Mouse (Mus musculus): ENCODE measurements at regions not wholly inside any gene's neighbourhood (a gene's known extent, or its start where the extent isn't known, plus 50 kb on each side); places are given as distances from the start of the nearest gene placed in this dataset.

DNA sequence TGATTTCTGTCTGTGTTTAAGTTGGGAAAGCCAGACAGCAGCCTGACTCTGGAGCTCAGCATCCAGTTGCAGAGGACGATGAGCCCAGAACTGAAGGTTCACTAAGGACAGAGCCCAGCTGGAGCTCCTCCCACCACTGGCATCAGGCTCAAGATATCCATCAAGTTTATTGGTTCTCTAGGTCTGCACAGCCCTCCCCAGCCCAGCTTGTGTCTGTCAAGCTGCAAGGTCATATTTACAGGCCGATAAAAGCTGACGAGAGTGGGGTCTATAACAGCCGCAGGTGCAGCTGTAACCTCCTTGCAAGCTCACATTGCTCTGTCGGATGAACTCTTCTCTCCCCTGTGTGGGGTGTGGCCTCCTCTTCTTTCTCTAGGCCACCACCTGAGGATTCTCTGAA lies 184.3 kb downstream of the Ajap1 start:
- no peaks in the 10 kb centered on the region for H3K4me1 ChIP-seq (ENCODE audit: control insufficient read depth, insufficient read depth, low read length)
- no peaks in the 10 kb centered on the region for H3K27me3 ChIP-seq (replicated peaks; ENCODE audit: control insufficient read depth, insufficient read depth, low read length)
- H3K9ac ChIP-seq (ENCODE audit: low read depth, low read length), result no peak overlapping the region
- no peak overlapping the region for H3K4me2 ChIP-seq (ENCODE audit: low read depth, low read length)
- 77% methylated on average over 5 of the region's 5 CpGs for WGBS
- H3K27ac ChIP-seq (replicated peaks; ENCODE audit: low read depth, low read length), result no peak overlapping the region
- no peaks in the 10 kb centered on the region for H3K36me3 ChIP-seq (ENCODE audit: control insufficient read depth, insufficient read depth, low read length)
- ATAC-seq (ENCODE audit: low read depth) (no peak), DNase-seq (ENCODE audit: low spot score) (no peak)
- H3K4me3 ChIP-seq (ENCODE audit: low read depth, low read length), result no peak overlapping the region
- H3K9me3 ChIP-seq (ENCODE audit: control insufficient read depth, low read length), result no peaks in the 10 kb centered on the region

DNA sequence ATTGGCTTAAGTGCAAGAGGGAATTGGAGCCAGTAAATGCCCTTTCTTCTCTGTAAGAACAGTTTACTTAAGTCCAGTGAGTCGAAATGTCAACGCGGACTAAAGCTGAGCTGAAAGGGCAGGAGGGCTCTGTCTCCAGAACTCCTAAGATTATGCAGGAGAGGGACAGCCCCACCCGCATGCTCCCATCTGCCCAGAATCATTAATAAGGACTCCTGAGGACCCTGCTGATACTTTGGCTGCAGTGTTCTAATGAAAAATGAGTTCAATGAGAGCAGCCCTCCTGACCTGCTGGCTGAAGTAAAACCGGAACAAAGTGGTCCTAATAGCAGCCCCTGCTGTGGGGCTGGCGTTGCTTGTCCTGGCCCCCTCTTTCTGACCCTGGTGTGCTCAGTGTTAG lies 187.8 kb downstream of the Ajap1 start:
- WGBS, result 50% methylated on average over 6 of the region's 6 CpGs
- no peak for DNase-seq (ENCODE audit: low spot score)
- Histone ChIP-seq H3K4me1 (ENCODE audit: control insufficient read depth, insufficient read depth, low read length) (no peaks in the 10 kb centered on the region), H3K4me3 (ENCODE audit: low read depth, low read length) (no peak overlapping the region), H3K36me3 (ENCODE audit: control insufficient read depth, insufficient read depth, low read length) (no peaks in the 10 kb centered on the region), H3K4me2 (ENCODE audit: low read depth, low read length) (no peak overlapping the region), H3K27me3 (replicated peaks; ENCODE audit: control insufficient read depth, insufficient read depth, low read length) (no peaks in the 10 kb centered on the region), H3K9me3 (ENCODE audit: control insufficient read depth, low read length) (no peaks in the 10 kb centered on the region), H3K27ac (replicated peaks; ENCODE audit: low read depth, low read length) (no peak overlapping the region), H3K9ac (ENCODE audit: low read depth, low read length) (no peak overlapping the region)
- ATAC-seq (ENCODE audit: low read depth), result no peak

GRCm38 (mm10) chr4:153293137-153293536 lies 189.5 kb downstream of the Ajap1 start:
- DNase-seq (ENCODE audit: low spot score) (no peak), ATAC-seq (ENCODE audit: low read depth) (no peak)
- Histone ChIP-seq H3K4me3 (ENCODE audit: low read depth, low read length) (no peak overlapping the region), H3K9ac (ENCODE audit: low read depth, low read length) (no peak overlapping the region), H3K4me2 (ENCODE audit: low read depth, low read length) (no peak overlapping the region), H3K4me1 (ENCODE audit: control insufficient read depth, insufficient read depth, low read length) (no peaks in the 10 kb centered on the region), H3K9me3 (ENCODE audit: control insufficient read depth, low read length) (no peaks in the 10 kb centered on the region), H3K36me3 (ENCODE audit: control insufficient read depth, insufficient read depth, low read length) (no peaks in the 10 kb centered on the region), H3K27me3 (replicated peaks; ENCODE audit: control insufficient read depth, insufficient read depth, low read length) (no peaks in the 10 kb centered on the region), H3K27ac (replicated peaks; ENCODE audit: low read depth, low read length) (no peak overlapping the region)
- 57% methylated on average over 3 of the region's 3 CpGs for WGBS

- Histone ChIP-seq H3K9me3 (ENCODE audit: control insufficient read depth, low read length) (0 out of 2 replicates have a peak, but pooled peaks cover 3% of the 10 kb centered on the region), H3K9ac (ENCODE audit: low read depth, low read length) (no peak overlapping the region), H3K27me3 (replicated peaks; ENCODE audit: control insufficient read depth, insufficient read depth, low read length) (no peaks in the 10 kb centered on the region), H3K4me2 (ENCODE audit: low read depth, low read length) (no peak overlapping the region), H3K27ac (replicated peaks; ENCODE audit: low read depth, low read length) (no peak overlapping the region), H3K36me3 (ENCODE audit: control insufficient read depth, insufficient read depth, low read length) (no peaks in the 10 kb centered on the region), H3K4me1 (ENCODE audit: control insufficient read depth, insufficient read depth, low read length) (no peaks in the 10 kb centered on the region), H3K4me3 (ENCODE audit: low read depth, low read length) (no peak overlapping the region)
- 32% methylated on average over 8 of the region's 8 CpGs for WGBS
- DNase-seq (ENCODE audit: low spot score) (no peak), ATAC-seq (ENCODE audit: low read depth) (no peak)
Observed at GRCm38 (mm10) chr4:153288362-153288761, 194.2 kb downstream of the Ajap1 start.

- no peaks in the 10 kb centered on the region for H3K27me3 ChIP-seq (replicated peaks; ENCODE audit: control insufficient read depth, insufficient read depth, low read length)
- 0 out of 2 replicates have a peak, but pooled peaks cover 6% of the 10 kb centered on the region for H3K9me3 ChIP-seq (ENCODE audit: control insufficient read depth, low read length)
- H3K36me3 ChIP-seq (ENCODE audit: control insufficient read depth, insufficient read depth, low read length), result no peaks in the 10 kb centered on the region
- H3K9ac ChIP-seq (ENCODE audit: low read depth, low read length), result no peak overlapping the region
- H3K4me2 ChIP-seq (ENCODE audit: low read depth, low read length), result no peak overlapping the region
- no peak overlapping the region for H3K27ac ChIP-seq (replicated peaks; ENCODE audit: low read depth, low read length)
- H3K4me3 ChIP-seq (ENCODE audit: low read depth, low read length), result no peak overlapping the region
- ATAC-seq (ENCODE audit: low read depth), result no peak
- no peak for DNase-seq (ENCODE audit: low spot score)
- no peaks in the 10 kb centered on the region for H3K4me1 ChIP-seq (ENCODE audit: control insufficient read depth, insufficient read depth, low read length)
- 86% methylated on average over 5 of the region's 5 CpGs for WGBS
Observed at GRCm38 (mm10) chr4:153284209-153284608, 198.4 kb downstream of the Ajap1 start.

DNA sequence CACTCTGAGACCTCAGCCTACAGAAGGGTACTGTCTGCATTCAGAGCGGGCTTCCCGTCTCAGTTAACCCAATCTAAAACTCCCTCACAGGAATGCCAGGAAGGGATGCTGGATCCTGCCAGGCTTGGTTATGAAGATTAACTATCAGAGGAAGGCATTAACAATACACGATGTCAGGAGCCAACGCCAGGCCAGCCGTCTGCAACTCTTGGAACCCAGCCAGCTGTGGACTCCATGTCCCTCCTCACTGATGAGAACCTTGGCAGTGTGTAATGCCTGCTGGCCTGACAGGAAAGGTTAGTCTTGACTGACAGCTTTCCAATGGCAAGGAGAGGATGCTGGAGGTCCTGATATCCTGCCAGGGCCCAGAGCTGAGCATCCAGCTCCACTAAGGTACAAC lies 206.0 kb downstream of the Ajap1 start:
- peak; percentile 19 for DNase-seq (ENCODE audit: low spot score)
- Histone ChIP-seq H3K4me3 (ENCODE audit: low read depth, low read length) (no peak overlapping the region), H3K36me3 (ENCODE audit: control insufficient read depth, insufficient read depth, low read length) (no peaks in the 10 kb centered on the region), H3K9ac (ENCODE audit: low read depth, low read length) (no peak overlapping the region), H3K27ac (replicated peaks; ENCODE audit: low read depth, low read length) (no peak overlapping the region), H3K9me3 (ENCODE audit: control insufficient read depth, low read length) (no peaks in the 10 kb centered on the region), H3K4me2 (ENCODE audit: low read depth, low read length) (no peak overlapping the region), H3K27me3 (replicated peaks; ENCODE audit: control insufficient read depth, insufficient read depth, low read length) (no peaks in the 10 kb centered on the region), H3K4me1 (ENCODE audit: control insufficient read depth, insufficient read depth, low read length) (no peaks in the 10 kb centered on the region)
- 60% methylated on average over 5 of the region's 5 CpGs for WGBS
- ATAC-seq (ENCODE audit: low read depth), result no peak

DNA sequence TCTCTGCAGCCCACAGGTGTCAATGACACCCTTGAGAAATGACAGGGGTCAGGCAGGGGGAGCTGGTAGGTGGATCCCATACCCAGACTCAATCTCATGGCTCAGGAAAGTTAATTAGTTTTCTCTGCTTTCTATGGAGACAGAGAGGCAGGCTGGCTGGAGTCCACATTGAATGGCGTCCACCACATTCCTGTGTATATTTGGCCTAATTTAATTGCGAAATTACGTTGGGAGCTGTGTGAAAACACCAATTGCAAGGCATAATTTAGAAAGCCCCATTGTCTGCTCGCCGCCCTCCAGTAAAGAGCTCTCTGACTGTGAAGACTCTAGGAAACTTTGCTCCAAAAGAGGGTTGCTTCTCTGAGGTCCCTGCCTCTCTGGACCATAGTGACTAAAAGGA lies 211.2 kb downstream of the Ajap1 start:
- no peak overlapping the region for H3K4me3 ChIP-seq (ENCODE audit: low read depth, low read length)
- no peaks in the 10 kb centered on the region for H3K4me1 ChIP-seq (ENCODE audit: control insufficient read depth, insufficient read depth, low read length)
- 52% methylated on average over 5 of the region's 5 CpGs for WGBS
- no peak overlapping the region for H3K4me2 ChIP-seq (ENCODE audit: low read depth, low read length)
- H3K27ac ChIP-seq (replicated peaks; ENCODE audit: low read depth, low read length), result no peak overlapping the region
- DNase-seq (ENCODE audit: low spot score) (no peak), ATAC-seq (ENCODE audit: low read depth) (no peak)
- no peaks in the 10 kb centered on the region for H3K36me3 ChIP-seq (ENCODE audit: control insufficient read depth, insufficient read depth, low read length)
- no peaks in the 10 kb centered on the region for H3K27me3 ChIP-seq (replicated peaks; ENCODE audit: control insufficient read depth, insufficient read depth, low read length)
- no peak overlapping the region for H3K9ac ChIP-seq (ENCODE audit: low read depth, low read length)
- H3K9me3 ChIP-seq (ENCODE audit: control insufficient read depth, low read length), result no peaks in the 10 kb centered on the region

- no peak overlapping the region for H3K9ac ChIP-seq (ENCODE audit: low read depth, low read length)
- no peaks in the 10 kb centered on the region for H3K36me3 ChIP-seq (ENCODE audit: control insufficient read depth, insufficient read depth, low read length)
- peak; percentile 23 for DNase-seq (ENCODE audit: low spot score)
- no peaks in the 10 kb centered on the region for H3K27me3 ChIP-seq (replicated peaks; ENCODE audit: control insufficient read depth, insufficient read depth, low read length)
- ATAC-seq (ENCODE audit: low read depth), result no peak
- no peak overlapping the region for H3K4me3 ChIP-seq (ENCODE audit: low read depth, low read length)
- no peaks in the 10 kb centered on the region for H3K4me1 ChIP-seq (ENCODE audit: control insufficient read depth, insufficient read depth, low read length)
- no peaks in the 10 kb centered on the region for H3K9me3 ChIP-seq (ENCODE audit: control insufficient read depth, low read length)
- no peak overlapping the region for H3K4me2 ChIP-seq (ENCODE audit: low read depth, low read length)
- no peak overlapping the region for H3K27ac ChIP-seq (replicated peaks; ENCODE audit: low read depth, low read length)
- 48% methylated on average over 15 of the region's 15 CpGs for WGBS
Observed at GRCm38 (mm10) chr4:153263216-153263805, 219.3 kb downstream of the Ajap1 start.

GRCm38 (mm10) chr4:153260941-153261557 lies 221.6 kb downstream of the Ajap1 start:
- H3K4me3 ChIP-seq (ENCODE audit: low read depth, low read length), result no peak overlapping the region
- ATAC-seq (ENCODE audit: low read depth), result no peak
- H3K9me3 ChIP-seq (ENCODE audit: control insufficient read depth, low read length), result no peaks in the 10 kb centered on the region
- no peak for DNase-seq (ENCODE audit: low spot score)
- H3K4me2 ChIP-seq (ENCODE audit: low read depth, low read length), result no peak overlapping the region
- H3K27ac ChIP-seq (replicated peaks; ENCODE audit: low read depth, low read length), result no peak overlapping the region
- H3K4me1 ChIP-seq (ENCODE audit: control insufficient read depth, insufficient read depth, low read length), result no peaks in the 10 kb centered on the region
- no peak overlapping the region for H3K9ac ChIP-seq (ENCODE audit: low read depth, low read length)
- H3K36me3 ChIP-seq (ENCODE audit: control insufficient read depth, insufficient read depth, low read length), result no peaks in the 10 kb centered on the region
- WGBS, result 77% methylated on average over 14 of the region's 14 CpGs
- H3K27me3 ChIP-seq (replicated peaks; ENCODE audit: control insufficient read depth, insufficient read depth, low read length), result no peaks in the 10 kb centered on the region
